In the genomic region with DNA sequence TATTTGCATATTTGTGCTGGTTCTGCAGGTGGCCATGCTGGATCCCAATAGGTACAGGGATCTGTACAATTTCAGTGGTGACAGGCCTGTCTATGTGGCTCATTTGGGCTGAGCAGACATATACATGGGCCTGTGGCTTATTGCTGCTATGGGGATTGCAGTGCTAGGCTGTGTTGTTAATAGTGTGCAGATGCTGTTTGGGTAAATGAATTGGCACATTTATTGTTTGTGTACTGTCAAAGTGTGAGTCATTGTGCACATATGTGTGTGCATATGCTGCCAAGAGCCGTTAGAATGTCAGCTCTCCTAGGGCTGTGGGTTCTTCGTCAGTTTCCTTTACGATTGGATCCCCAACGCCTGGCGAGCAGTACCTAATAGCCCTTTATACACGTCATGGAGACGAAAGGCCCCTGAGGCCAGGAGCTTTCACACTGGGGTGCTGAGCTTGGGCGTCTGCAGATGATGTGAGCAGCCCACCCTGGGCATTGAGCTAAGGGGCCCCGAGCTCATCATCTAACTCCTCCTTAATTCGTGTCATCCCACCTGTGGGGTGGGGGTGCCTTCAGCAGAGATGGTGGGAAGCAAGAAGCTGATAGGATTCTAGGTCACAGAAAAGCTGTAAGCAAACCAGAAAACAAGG, we compare ENCODE assay signal across 12 mouse cellular contexts. TPM values are rescaled to one million over a fixed set of nuclear protein-coding genes. Genes with fewer than 3 reads are reported as not detected.
DNase-seq lines count a peak whose midpoint lies in the region; ATAC-seq and TF ChIP-seq lines count a peak whose summit lies in the region.
"Had no signal": no experiment of that assay in that cellular context is flagged by ENCODE, and none has a peak within 500 bp of the region (broad histone marks: within the 10 kb centered on the region; RNA-seq: fewer than 3 reads in every experiment).

No protein-coding gene starts in this region.

- H3K9ac ChIP-seq in heart, adult 2 months (ENCODE audit: low read depth, low read length): no peak overlapping the region
- no peak overlapping the region for H3K9ac ChIP-seq in liver, embryonic 12.5 days
- no peak overlapping the region; the same call in 1 of the 2 replicates for H3K9ac ChIP-seq in liver, embryonic 11.5 days (ENCODE audit: low read depth, low read length)
- H3K9ac ChIP-seq: hindbrain, embryonic 15.5 days; liver, embryonic 15.5 days had no signal

- no peaks in the 10 kb centered on the region for H3K79me2 ChIP-seq in heart, adult 2 months (replicated peaks; ENCODE audit: control insufficient read depth, insufficient read depth, low read length)
- peaks cover 97% of the 10 kb centered on the region for H3K79me2 ChIP-seq in macrophage (ENCODE audit: inconsistent target)

- H3K36me3 ChIP-seq in heart, adult 2 months (ENCODE audit: control insufficient read depth, insufficient read depth, low read length): no peaks in the 10 kb centered on the region
- peaks cover 23% of the 10 kb centered on the region for H3K36me3 ChIP-seq in liver, embryonic 12.5 days
- no peaks in the 10 kb centered on the region for H3K36me3 ChIP-seq in liver, embryonic 11.5 days (ENCODE audit: control insufficient read depth, insufficient read depth, low read length)
- H3K36me3 ChIP-seq in macrophage (ENCODE audit: inconsistent target): peaks cover 41% of the 10 kb centered on the region
- H3K36me3 ChIP-seq: hindbrain, embryonic 15.5 days had no signal

- H3K4me1 ChIP-seq in heart, adult 2 months (ENCODE audit: control insufficient read depth, insufficient read depth, low read length): peaks cover 6% of the 10 kb centered on the region
- H3K4me1 ChIP-seq in liver, embryonic 12.5 days: peaks cover 33% of the 10 kb centered on the region
- H3K4me1 ChIP-seq in liver, embryonic 11.5 days (replicated peaks; ENCODE audit: control insufficient read depth, insufficient read depth, low read length): peaks cover 13% of the 10 kb centered on the region

- no peak for TF ChIP-seq CTCF in heart, adult 2 months (IDR thresholded peaks at IDR 0.05)

- no peak overlapping the region for H3K4me2 ChIP-seq in liver, embryonic 12.5 days
- H3K4me2 ChIP-seq in liver, embryonic 11.5 days: no peak overlapping the region

- no peak overlapping the region for H3K27ac ChIP-seq in heart, adult 2 months
- 0 out of 2 replicates have a peak overlapping the region, but pooled peaks have one; percentile 67 for H3K27ac ChIP-seq in liver, embryonic 12.5 days
- no peak overlapping the region for H3K27ac ChIP-seq in liver, embryonic 11.5 days (ENCODE audit: low read depth, low read length)
- H3K27ac ChIP-seq in macrophage: peak overlapping the region; percentile 94

- DNase-seq in heart, adult 11 months: peak; percentile 90
- DNase-seq in heart, adult 2 months: no peak
- no peak for DNase-seq in liver, embryonic 11.5 days (ENCODE audit: low spot score)
- peak; percentile 35 for DNase-seq in brain, adult 2 months (ENCODE audit: low read depth, low spot score)
- no peak for DNase-seq in thymus, postnatal 25 days
- DNase-seq in frontal cortex, postnatal 10 days (ENCODE audit: low spot score in 2 of 2): no peak
- DNase-seq: cerebellum, postnatal 10 days had no signal

- no peak overlapping the region for H3K4me3 ChIP-seq in heart, adult 2 months
- H3K4me3 ChIP-seq in liver, embryonic 12.5 days: no peak overlapping the region
- H3K4me3 ChIP-seq in liver, embryonic 11.5 days (ENCODE audit: low read depth, low read length): no peak overlapping the region
- H3K4me3 ChIP-seq in macrophage (ENCODE audit: inconsistent target): no peak overlapping the region
- H3K4me3 ChIP-seq: hindbrain, embryonic 15.5 days had no signal

- no peak for TF ChIP-seq POLR2A in heart, adult 2 months (IDR thresholded peaks at IDR 0.05; ENCODE audit: insufficient read depth, low read depth, low read length)

- H3K9me3 ChIP-seq in liver, embryonic 12.5 days (replicated peaks): no peaks in the 10 kb centered on the region
- H3K9me3 ChIP-seq in liver, embryonic 11.5 days (ENCODE audit: control insufficient read depth, low read length): no peaks in the 10 kb centered on the region
- H3K9me3 ChIP-seq: hindbrain, embryonic 15.5 days; liver, embryonic 15.5 days had no signal

- no peak for ATAC-seq in liver, embryonic 12.5 days
- ATAC-seq in liver, embryonic 11.5 days (replicated peaks; ENCODE audit: low FRiP score): no peak
- ATAC-seq: midbrain, embryonic 16.5 days had no signal

- no peak for TF ChIP-seq EP300 in heart, adult 2 months (IDR thresholded peaks at IDR 0.05; ENCODE audit: insufficient read depth, low read depth, low read length)

- 82% methylated on average over 10 of the region's 10 CpGs for WGBS in heart, adult 2 months
- WGBS in liver, embryonic 12.5 days (ENCODE audit: insufficient replicate concordance): 74% methylated on average over 10 of the region's 10 CpGs
- 84% methylated on average over 10 of the region's 10 CpGs for WGBS in liver, embryonic 11.5 days
- WGBS in macrophage (ENCODE audit: missing documents): 88% methylated on average over 10 of the region's 10 CpGs

- H3K27me3 ChIP-seq in heart, adult 2 months (ENCODE audit: control insufficient read depth, insufficient read depth, low read length): no peaks in the 10 kb centered on the region
- no peaks in the 10 kb centered on the region for H3K27me3 ChIP-seq in liver, embryonic 12.5 days (replicated peaks)
- no peaks in the 10 kb centered on the region for H3K27me3 ChIP-seq in liver, embryonic 11.5 days (replicated peaks; ENCODE audit: control insufficient read depth, insufficient read depth, low read length)
- H3K27me3 ChIP-seq: hindbrain, embryonic 15.5 days; liver, embryonic 15.5 days had no signal

- intact Hi-C loops in heart, adult 2 months (cut with DNase I): no loop called here

RNA-seq across cellular contexts. Expression of a gene that starts 29.0 kb away (rescaled TPM):
- 10 to 100 TPM; 30.1 to 32.6 TPM for total RNA-seq in heart, adult 2 months (2021)
- 55.9 and 68.5 TPM in 2 replicates for polyA plus RNA-seq in heart, adult 2 months (2012; rRNA removed)
- polyA plus RNA-seq in liver, embryonic 12.5 days (2016; fragmentation: Nextera tagmentation; extraction: Ambion mirVana): 20.5 and 24.6 TPM in 2 replicates
- 33.8 and 33.9 TPM in 2 replicates for polyA plus RNA-seq in liver, embryonic 11.5 days (2014; fragmentation: Nextera tagmentation; extraction: Ambion mirVana)
- total RNA-seq in macrophage (2018; cell fraction: chromatin; rRNA removed): 1,000 to 10,000 TPM; 1,474 to 3,673 (median 2,470) TPM
- 100 to 1,000 TPM; 324 to 594 (median 401) TPM for total RNA-seq in macrophage (2018; cell fraction: cytosol; rRNA removed)
- 1,000 to 10,000 TPM in 21 of 26 experiments, 100 to 1,000 TPM in 5; 671 to 1,624 (median 1,183) TPM for total RNA-seq in macrophage (2018; cell fraction: nucleus; rRNA removed)
- polyA plus RNA-seq in macrophage (2018): 195 to 293 TPM (median 225 TPM) in 3 replicates

RNA-seq across cellular contexts. Expression of a gene that starts 33.9 kb away (rescaled TPM):
- total RNA-seq in heart, adult 2 months (2021): not detected
- not detected in 2 replicates for polyA plus RNA-seq in heart, adult 2 months (2012; rRNA removed)
- polyA plus RNA-seq in liver, embryonic 12.5 days (2016; fragmentation: Nextera tagmentation; extraction: Ambion mirVana): not detected in 2 replicates
- polyA plus RNA-seq in liver, embryonic 11.5 days (2014; fragmentation: Nextera tagmentation; extraction: Ambion mirVana): 2.1 TPM in 1 of 2 replicates, not detected in the other
- total RNA-seq in macrophage (2018; cell fraction: chromatin; rRNA removed): 10 to 100 TPM in 8 of 26 experiments, 1 to 10 TPM in 17, not detected in 1; 1.9 to 22.7 (median 5.4) TPM
- total RNA-seq in macrophage (2018; cell fraction: cytosol; rRNA removed): 1 to 10 TPM in 18 of 26 experiments, under 1 TPM in 2, not detected in 6; 0.83 to 4.0 (median 2.2) TPM
- 1 to 10 TPM in 22 of 26 experiments, under 1 TPM in 2, not detected in 2; 0.34 to 9.1 (median 3.7) TPM for total RNA-seq in macrophage (2018; cell fraction: nucleus; rRNA removed)
- 2.8 TPM in 1 of 3 replicates, not detected in the others for polyA plus RNA-seq in macrophage (2018)
- polyA plus RNA-seq: hindbrain, embryonic 15.5 days; liver, embryonic 15.5 days had no signal

RNA-seq across cellular contexts. Expression of a gene that starts 44.7 kb away (rescaled TPM):
- 10 to 100 TPM; 56.0 to 57.1 TPM for total RNA-seq in heart, adult 2 months (2021)
- polyA plus RNA-seq in heart, adult 2 months (2012; rRNA removed): 41.6 and 57.0 TPM in 2 replicates
- polyA plus RNA-seq in liver, embryonic 12.5 days (2016; fragmentation: Nextera tagmentation; extraction: Ambion mirVana): 11.9 and 12.0 TPM in 2 replicates
- 14.4 and 15.0 TPM in 2 replicates for polyA plus RNA-seq in liver, embryonic 11.5 days (2014; fragmentation: Nextera tagmentation; extraction: Ambion mirVana)
- 10 to 100 TPM in 11 of 26 experiments, 1 to 10 TPM in 15; 1.3 to 24.2 (median 8.1) TPM for total RNA-seq in macrophage (2018; cell fraction: chromatin; rRNA removed)
- 1 to 10 TPM in 13 of 26 experiments, under 1 TPM in 12, not detected in 1; 0.11 to 5.7 (median 1.0) TPM for total RNA-seq in macrophage (2018; cell fraction: cytosol; rRNA removed)
- total RNA-seq in macrophage (2018; cell fraction: nucleus; rRNA removed): 1 to 10 TPM in 22 of 26 experiments, under 1 TPM in 2, not detected in 2; 0.56 to 8.7 (median 3.0) TPM
- polyA plus RNA-seq in macrophage (2018): 2.0 to 6.1 TPM (median 3.1 TPM) in 3 replicates

RNA-seq across cellular contexts. Expression of a gene that starts 59.9 kb away (rescaled TPM):
- total RNA-seq in heart, adult 2 months (2021): 10 to 100 TPM; 53.1 to 62.2 TPM
- polyA plus RNA-seq in heart, adult 2 months (2012; rRNA removed): 113 and 141 TPM in 2 replicates
- 76.9 and 79.5 TPM in 2 replicates for polyA plus RNA-seq in liver, embryonic 12.5 days (2016; fragmentation: Nextera tagmentation; extraction: Ambion mirVana)
- polyA plus RNA-seq in liver, embryonic 11.5 days (2014; fragmentation: Nextera tagmentation; extraction: Ambion mirVana): 86.4 and 93.9 TPM in 2 replicates
- 1 to 10 TPM in 2 of 26 experiments, not detected in 24; 1.1 to 5.2 TPM for total RNA-seq in macrophage (2018; cell fraction: chromatin; rRNA removed)
- total RNA-seq in macrophage (2018; cell fraction: cytosol; rRNA removed): 1 to 10 TPM in 6 of 26 experiments, under 1 TPM in 19, not detected in 1; 0.20 to 1.4 (median 0.77) TPM
- 10 to 100 TPM in 1 of 26 experiments, 1 to 10 TPM in 5, under 1 TPM in 3, not detected in 17; 0.81 to 16.4 (median 1.1) TPM for total RNA-seq in macrophage (2018; cell fraction: nucleus; rRNA removed)
- polyA plus RNA-seq in macrophage (2018): 0.68 to 0.99 TPM (median 0.88 TPM) in 3 replicates

Comparison
In these comparisons a context has a peak if more than half of its experiments do, and no peak if none do; other contexts are left out.
1. DNase-seq: peak in heart, adult 11 months (single experiment) and brain, adult 2 months (single experiment); none in heart, adult 2 months (0 of 2), liver, embryonic 11.5 days (single experiment), thymus, postnatal 25 days (single experiment) and frontal cortex, postnatal 10 days (0 of 2).
2. H3K27ac ChIP-seq: peak in liver, embryonic 12.5 days (single experiment) and macrophage (single experiment); none in heart, adult 2 months (single experiment) and liver, embryonic 11.5 days (single experiment).